Mouse (Mus musculus) adrenal gland (tissue): ENCODE measurements at regions not wholly inside any gene's neighbourhood (a gene's known extent, or its start where the extent isn't known, plus 50 kb on each side); places are given as distances from the start of the nearest gene placed in this dataset.

ENCODE experiments used
- intact Hi-C: fragments of 180-260 bp; cut with DNase I; formaldehyde crosslinking; loops from one replicate; pipeline ENCODE4 v1.15.1; 2025

- intact Hi-C loops, result no loop called here
Measured at GRCm38 (mm10) chr13:37500668-37501286, 155.8 kb downstream of the Ly86 start.

DNA sequence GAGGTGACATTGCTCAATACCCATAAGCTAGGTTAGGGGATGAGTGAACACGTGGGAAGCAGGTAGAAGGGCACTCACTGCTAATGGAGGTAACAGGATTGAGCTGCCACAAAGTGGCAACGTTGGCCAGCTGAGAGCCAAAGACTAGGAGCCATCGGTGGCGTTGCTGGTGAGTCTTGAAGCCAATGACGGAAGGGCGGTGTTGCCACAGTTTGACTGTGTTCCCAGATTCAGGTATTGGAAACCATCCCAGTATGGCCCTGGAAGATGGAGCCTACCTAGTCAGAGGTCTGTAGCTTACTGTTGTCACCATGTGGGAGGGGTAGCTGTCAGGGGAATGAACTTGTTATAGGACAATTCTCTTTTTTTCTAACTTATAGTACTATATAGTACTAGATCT, 158.4 kb downstream of the Ly86 start:
- intact Hi-C loops, result no loop called here

- intact Hi-C loops, result no loop called here
Measured at GRCm38 (mm10) chr13:37503898-37504297, 158.9 kb downstream of the Ly86 start.

DNA sequence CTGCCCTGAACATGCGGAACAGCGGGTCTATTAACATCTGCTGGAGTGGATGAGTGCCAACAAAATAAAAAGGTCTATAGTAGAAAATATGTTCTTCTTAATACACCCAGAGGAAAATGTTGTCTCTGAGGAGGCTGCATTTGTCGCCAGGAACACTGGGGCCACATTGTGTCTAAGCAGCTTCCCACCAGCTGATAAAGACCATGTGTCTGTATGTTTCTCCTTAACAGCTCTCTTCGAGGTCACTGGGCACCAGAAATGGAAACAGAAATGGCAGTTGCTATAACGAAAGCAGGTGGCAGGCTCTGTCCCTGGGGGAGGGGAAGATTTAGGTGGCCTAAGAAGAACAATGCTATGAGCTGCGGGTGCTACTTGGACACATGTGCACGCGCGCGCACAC, 159.4 kb downstream of the Ly86 start:
- intact Hi-C loops, result no loop called here

DNA sequence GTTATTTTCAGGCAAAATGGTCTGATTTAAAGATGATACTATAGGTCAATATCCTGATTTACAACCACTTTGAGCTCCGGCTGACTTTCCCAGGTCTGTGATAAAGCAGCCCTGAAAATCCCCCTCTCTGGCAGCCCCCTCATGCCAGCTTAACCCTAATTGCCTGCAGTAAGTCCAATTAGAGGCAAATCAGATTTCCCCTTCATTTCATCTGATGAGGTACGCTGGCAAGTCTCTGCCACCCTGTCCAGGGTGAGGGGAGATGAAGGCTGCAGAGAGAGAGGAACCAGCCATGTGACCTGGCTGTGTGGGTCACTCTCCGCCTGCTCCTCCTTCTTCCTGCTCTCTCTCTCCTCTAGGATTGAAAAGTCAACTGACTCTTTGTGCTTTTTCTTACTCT, 160.6 kb downstream of the Ly86 start:
- intact Hi-C loops, result no loop called here

DNA sequence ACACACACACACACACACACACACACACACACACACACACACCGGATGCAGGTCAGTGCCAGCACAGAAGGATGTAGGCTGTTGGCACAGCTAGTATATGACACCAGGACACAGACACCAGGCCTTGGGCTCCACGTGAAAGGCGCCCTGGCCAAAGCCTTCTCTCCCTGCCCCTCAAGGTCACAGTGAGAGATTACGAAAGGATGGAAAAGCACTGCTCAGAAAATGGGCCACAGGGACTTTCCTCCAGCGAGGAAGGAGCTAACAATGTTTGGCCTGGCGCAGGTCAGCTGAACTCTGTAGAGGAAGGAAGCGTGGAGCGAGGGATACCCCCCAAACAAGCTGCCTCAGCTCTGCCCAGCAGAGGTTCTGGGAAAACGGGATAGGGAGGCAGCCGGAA, 161.0 kb downstream of the Ly86 start:
- intact Hi-C loops, result no loop called here

- intact Hi-C loops, result no loop called here
Measured at GRCm38 (mm10) chr13:37506701-37507100, 161.7 kb downstream of the Ly86 start.

DNA sequence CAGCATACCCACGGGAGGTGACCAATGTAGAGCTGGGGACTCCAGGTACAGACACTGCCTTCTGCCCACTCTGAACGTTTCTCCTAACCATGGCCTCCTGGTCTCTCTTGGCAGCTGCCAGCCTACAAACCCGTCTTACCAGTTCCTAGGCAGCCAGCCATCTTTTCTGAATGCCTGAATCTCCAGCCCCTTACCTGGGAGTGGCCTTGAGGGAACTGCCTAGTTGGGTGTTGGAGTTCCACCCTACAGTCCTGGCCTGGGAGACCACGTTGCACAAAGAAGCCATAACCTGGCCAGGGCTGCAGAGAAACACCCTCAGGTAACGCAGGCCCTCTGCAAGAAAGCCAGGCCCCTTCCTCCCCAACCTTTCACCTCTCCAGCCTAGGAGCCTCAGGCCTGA, 162.1 kb downstream of the Ly86 start:
- intact Hi-C loops, result no loop called here

- intact Hi-C loops, result no loop called here
Measured at GRCm38 (mm10) chr13:37508385-37509351, 163.7 kb downstream of the Ly86 start.

DNA sequence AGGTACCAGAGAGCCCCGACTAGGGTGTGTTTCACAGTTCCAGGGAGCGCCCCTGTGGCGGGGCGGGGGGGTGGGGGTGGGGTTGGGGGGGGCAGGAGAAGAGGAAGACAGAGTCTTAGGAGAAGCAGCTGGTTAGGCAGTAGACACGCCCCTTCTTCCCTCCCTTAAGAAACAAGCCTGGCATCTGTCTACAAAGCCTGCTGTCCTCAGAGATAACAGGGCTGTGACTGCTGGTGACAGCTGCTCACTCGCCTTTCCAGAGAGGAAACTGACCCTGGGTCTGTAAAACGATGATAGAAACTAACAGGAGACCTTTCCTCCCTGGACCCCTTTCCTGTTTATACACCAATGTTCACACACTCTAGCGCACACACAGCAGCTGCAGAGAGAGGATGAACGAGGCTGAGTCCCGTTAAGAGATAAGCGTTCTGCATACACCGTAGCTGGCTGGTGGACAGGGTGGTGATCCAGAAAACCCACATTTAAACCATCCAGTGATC, 164.4 kb downstream of the Ly86 start:
- intact Hi-C loops, result no loop called here

DNA sequence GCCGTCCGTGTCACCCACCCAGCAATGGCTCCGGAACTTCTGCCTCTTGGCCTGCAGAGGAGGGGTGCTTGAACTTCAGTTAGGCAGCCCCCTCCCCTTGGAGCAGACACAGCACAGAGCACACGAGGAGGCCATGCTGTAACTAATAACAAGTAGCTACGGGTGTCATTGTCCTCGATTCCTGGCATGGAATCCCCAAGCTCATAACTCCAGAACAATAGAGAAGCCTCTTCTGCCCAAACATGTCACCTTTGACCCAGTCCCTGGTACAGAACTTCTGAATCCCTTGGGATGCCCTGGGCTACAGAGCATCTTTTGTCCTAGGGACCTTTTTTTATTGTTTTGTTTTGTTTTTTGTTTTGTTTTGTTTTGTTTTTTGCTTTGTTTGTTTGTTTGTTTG, 165.5 kb downstream of the Ly86 start:
- intact Hi-C loops, result loop anchor here (2.0 kb wide), 1 partner anchor 26 kb away; no protein-coding TSS in a partner anchor

DNA sequence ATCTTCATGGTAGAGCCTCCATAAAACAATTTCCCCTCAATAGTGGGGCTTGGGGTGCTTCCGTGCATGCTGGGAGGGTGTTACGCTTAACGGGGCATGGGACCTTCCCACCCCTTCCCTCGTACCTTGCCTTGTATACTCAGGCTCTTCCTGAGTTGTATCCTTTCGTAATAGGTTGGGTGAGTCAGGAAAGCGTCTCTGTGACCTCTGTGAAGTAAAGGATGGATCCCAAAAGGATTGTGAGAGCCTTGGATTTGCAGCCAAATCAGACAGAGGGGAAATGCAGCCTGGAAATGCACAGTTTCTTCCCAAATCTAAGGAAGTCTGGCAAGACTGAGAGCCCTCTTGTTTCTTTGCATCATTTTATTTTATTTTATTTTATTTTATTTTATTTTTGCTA, 166.0 kb downstream of the Ly86 start:
- intact Hi-C loops, result loop anchor here (2.0 kb wide), 1 partner anchor 26 kb away; no protein-coding TSS in a partner anchor

- intact Hi-C loops, result loop anchor here (2.0 kb wide), 1 partner anchor 27 kb away; no protein-coding TSS in a partner anchor
Measured at GRCm38 (mm10) chr13:37511406-37511805, 166.4 kb downstream of the Ly86 start.

DNA sequence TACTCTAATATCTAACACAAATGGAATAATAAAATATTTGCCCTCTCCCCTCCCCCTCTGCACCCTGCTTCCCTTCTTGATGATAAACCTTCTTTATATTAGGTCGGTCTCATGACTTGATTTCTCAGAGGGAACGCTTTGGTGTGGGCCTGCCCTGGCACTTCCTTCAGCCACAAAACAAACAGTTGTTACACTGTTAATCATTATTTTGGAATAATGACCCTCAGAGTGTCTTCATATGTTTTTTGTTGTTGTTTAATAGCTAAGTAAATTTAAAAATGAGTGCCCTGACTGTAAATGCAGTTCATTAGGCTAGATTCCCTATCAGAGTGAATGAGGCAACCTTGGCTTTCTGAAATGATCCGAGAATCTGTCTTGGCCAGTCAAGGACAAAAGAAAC, 167.8 kb downstream of the Ly86 start:
- intact Hi-C loops, result no loop called here

- intact Hi-C loops, result no loop called here
Measured at GRCm38 (mm10) chr13:37513206-37513904, 168.3 kb downstream of the Ly86 start.

DNA sequence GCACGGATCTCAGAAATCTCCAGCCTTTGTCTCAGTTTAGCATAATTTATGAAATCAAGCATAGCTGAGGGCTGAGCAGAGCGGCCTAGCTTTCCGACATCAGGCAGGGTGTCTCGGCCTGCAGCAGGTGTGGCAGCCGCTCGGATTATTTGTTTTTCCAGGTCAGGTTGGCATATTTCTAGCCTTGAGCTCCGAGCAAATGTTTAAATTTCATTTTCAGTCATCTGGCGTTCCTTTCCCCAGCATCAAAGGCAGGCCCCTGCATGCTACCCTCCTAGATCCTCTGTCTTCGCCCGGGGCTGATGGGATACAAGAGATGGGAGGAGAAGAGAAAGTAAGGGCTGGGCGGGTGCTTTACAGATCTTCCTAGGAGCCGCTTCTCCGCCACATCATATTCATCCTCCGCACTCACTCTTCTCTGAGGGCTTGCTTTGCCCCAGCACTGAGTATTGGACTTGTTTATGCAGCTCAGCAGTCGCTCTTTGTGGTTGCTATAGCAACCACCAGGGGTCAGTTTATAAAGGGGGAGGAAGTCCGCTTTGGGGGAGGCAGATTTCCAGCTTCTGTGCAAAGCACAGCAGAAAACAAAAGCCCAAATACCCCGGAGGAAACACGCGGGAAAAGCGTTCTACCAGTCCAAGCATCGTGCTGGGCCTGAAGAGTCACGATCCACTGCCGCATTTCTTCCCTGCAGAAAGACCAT, 169.0 kb downstream of the Ly86 start:
- intact Hi-C loops, result no loop called here

DNA sequence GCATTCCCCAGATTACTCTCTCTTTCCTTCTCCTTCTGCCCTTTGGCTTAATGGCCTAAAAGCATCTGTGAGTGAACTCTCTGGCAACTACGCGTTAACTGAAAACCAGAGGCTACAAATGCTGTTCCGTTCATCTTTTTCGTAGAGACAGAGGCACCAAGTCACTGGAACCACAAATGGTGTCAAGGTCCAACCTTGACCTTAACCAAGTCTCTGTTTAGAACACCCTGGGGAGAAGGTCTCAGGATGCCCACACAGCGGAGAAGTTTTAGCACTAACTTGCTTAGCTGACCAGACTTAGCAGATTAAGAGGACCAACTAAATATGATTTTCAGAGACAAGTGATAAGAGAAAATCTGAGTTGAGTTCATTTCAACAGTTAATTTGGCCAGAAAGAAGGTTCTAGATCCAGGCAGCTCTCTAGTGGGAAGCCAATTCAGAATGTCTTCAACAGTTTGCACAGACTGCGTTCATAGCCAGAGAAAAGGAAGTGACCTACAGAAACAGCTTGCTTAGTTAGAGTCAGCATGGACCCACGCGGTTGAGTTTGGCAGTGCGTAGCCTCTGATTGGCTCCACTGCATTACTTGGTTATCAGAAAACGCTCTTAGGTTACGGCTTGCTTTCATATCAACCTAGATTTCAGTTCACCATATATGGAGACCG, 169.8 kb downstream of the Ly86 start:
- intact Hi-C loops, result no loop called here

DNA sequence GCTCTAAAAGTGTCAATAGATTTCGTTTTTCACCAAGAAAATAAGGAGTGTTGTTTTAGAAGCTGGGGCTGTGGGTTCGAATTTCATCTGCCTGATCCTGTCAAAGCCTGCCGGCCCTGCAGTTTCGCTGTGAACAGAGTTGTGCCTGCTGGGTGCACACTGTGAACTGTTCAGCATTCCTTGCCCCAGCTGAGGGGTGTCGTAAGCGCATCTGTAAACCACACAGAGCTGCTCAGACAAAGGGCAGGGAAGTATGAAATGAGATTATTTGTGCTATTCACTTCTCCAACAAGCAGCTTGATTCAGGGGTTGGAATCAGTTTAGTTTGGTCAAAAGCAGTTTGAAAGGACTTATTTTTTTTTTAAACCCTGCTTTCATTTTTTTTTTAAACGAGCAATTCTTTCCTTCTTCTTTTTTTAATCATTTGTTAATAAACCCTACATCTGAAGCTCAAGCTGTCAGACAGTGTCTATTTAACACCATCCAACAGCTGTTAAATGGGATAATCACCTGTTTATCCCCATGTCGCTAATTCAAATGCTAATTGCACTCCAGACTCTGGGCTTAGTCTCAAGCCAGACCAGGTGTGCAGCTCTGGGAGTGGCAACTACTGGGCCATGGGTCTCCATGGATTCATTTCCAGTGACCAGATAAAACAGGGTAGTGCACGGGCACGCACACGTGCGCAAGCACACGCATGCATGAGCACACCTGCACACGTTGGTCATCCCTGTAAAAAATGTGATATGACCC, 172.2 kb downstream of the Ly86 start:
- intact Hi-C loops, result no loop called here

GRCm38 (mm10) chr13:37519948-37520347, 174.9 kb downstream of the Ly86 start:
- intact Hi-C loops, result no loop called here
